Mouse (Mus musculus): Measurements from ENCODE around the gene Cep97.
"Not testable (repeated sequence)": the region's sequence is repeated elsewhere in the genome, so short reads cannot be mapped to it uniquely, and the experiment has no call there.

Cep97 gene

GRCm38 (mm10) chr16:55947876-55948410 is 13.3 kb upstream of the Cep97 start:
- DNase-seq (ENCODE audit: low read depth, low spot score), result not testable (repeated sequence)

- no peak for DNase-seq (ENCODE audit: low read depth, low spot score)
These were observed 12.6 kb upstream of the Cep97 start for GRCm38 (mm10) chr16:55947266-55947665.

- no peak for DNase-seq (ENCODE audit: low read depth, low spot score)
These were observed 6.1 kb upstream of the Cep97 start for GRCm38 (mm10) chr16:55940781-55941180.

- DNase-seq (ENCODE audit: low read depth, low spot score), result no peak
These were observed 5.0 kb upstream of the Cep97 start for GRCm38 (mm10) chr16:55939703-55940102.

- no peak for DNase-seq (ENCODE audit: low read depth, low spot score)
These were observed 4.1 kb upstream of the Cep97 start for GRCm38 (mm10) chr16:55938761-55939160.

- peak; percentile 41 for DNase-seq (ENCODE audit: low read depth, low spot score)
These were observed 843 bp downstream of the Cep97 start for GRCm38 (mm10) chr16:55933681-55934343.

- DNase-seq (ENCODE audit: low read depth, low spot score), result peak; percentile 17
These were observed 10.6 kb downstream of the Cep97 start for GRCm38 (mm10) chr16:55924010-55924409.

GRCm38 (mm10) chr16:55922079-55922478 is 12.6 kb downstream of the Cep97 start:
- no peak for DNase-seq (ENCODE audit: low read depth, low spot score)

- DNase-seq (ENCODE audit: low read depth, low spot score), result no peak
These were observed 19.9 kb downstream of the Cep97 start for GRCm38 (mm10) chr16:55914716-55915115.

GRCm38 (mm10) chr16:55910208-55910793 is 24.4 kb downstream of the Cep97 start:
- DNase-seq (ENCODE audit: low read depth, low spot score), result no peak

GRCm38 (mm10) chr16:55906928-55907679 is 27.6 kb downstream of the Cep97 start:
- DNase-seq (ENCODE audit: low read depth, low spot score), result no peak

GRCm38 (mm10) chr16:55905370-55905769 is 29.3 kb downstream of the Cep97 start:
- DNase-seq (ENCODE audit: low read depth, low spot score), result no peak

GRCm38 (mm10) chr16:55901839-55902756 is 32.6 kb downstream of the Cep97 start:
- DNase-seq (ENCODE audit: low read depth, low spot score), result no peak

- no peak for DNase-seq (ENCODE audit: low read depth, low spot score)
These were observed 36.2 kb downstream of the Cep97 start for GRCm38 (mm10) chr16:55898385-55899002.

GRCm38 (mm10) chr16:55895651-55896095 is 39.0 kb downstream of the Cep97 start:
- no peak for DNase-seq (ENCODE audit: low read depth, low spot score)

- peak; percentile 60 for DNase-seq (ENCODE audit: low read depth, low spot score)
These were observed 39.6 kb downstream of the Cep97 start, which contains the start of gene Nxpe3 for GRCm38 (mm10) chr16:55894893-55895650. Gene Nxpe3, minus strand, starts transcription at chr16:55895285.

GRCm38 (mm10) chr16:55894536-55894892 is 40.1 kb downstream of the Cep97 start:
- DNase-seq (ENCODE audit: low read depth, low spot score), result no peak

- DNase-seq (ENCODE audit: low read depth, low spot score), result no peak
These were observed 41.1 kb downstream of the Cep97 start for GRCm38 (mm10) chr16:55893410-55894107.

GRCm38 (mm10) chr16:55892484-55892883 is 42.2 kb downstream of the Cep97 start:
- no peak for DNase-seq (ENCODE audit: low read depth, low spot score)

Measured in c-Kit-negative CD71-positive TER-119-positive erythroid progenitor cells, embryonic 14.5 days (primary cell).